ENCODE assay signal across 1 mouse cellular context in the genomic region with DNA sequence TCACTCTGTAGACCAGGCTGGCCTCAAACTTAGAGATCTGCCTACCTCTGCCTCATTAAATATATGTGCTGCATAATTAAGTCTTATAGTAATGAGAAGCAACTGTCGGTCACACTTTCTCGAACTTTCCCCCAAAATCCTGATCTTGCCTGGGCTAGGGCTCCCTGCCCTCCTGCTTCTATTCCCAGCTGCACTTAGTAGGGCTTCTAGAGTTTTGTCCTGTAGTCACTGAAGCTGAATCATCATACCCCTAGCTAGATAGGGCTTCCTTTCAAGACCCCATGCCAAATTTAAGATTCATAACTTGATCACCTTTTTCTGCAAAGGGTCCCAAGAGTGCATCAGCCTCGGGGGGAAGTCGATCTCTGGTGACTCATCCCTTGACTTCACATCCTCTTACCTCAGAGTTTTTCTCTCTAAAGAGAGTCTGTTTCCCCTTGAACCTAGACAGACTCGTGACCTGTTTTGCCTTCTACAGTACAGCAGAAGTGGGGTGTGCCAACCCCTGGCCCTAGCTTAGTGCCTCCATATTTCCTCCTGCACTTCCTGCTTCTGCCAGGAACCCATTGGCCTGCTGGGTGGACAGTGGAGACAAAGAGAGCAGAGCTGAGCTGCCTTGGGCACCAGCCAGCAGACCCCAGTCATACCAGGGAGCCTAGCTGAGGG.
TF ChIP-seq lines count a peak whose summit lies in the region.

No protein-coding gene starts in this region.

TF ChIP-seq in MEL, 35 proteins besides CTCF, POLR2A, EP300 and RAD21:
- no peak for TF ChIP-seq NELFE (IDR thresholded peaks at IDR 0.05; ENCODE audit: low read depth, low read length)
- no peak for TF ChIP-seq SIN3A (IDR thresholded peaks at IDR 0.05; ENCODE audit: low read length)
- TF ChIP-seq ZNF384 (IDR thresholded peaks at IDR 0.05; ENCODE audit: low read depth, low read length) = no peak
- TF ChIP-seq MXI1 (IDR thresholded peaks at IDR 0.05; ENCODE audit: low read depth, low read length) = no peak
- TF ChIP-seq ZKSCAN1 (IDR thresholded peaks at IDR 0.05; ENCODE audit: low read depth, low read length) = peak; percentile 78; the same call in 1 of the 2 replicates
- no peak for TF ChIP-seq RCOR1 (IDR thresholded peaks at IDR 0.05; ENCODE audit: low read depth, low read length)
- TF ChIP-seq HCFC1 (IDR thresholded peaks at IDR 0.05; ENCODE audit: low read depth, low read length) = no peak
